Mouse (Mus musculus): ENCODE data around the gene Tmem151b.
A peak's percentile ranks its signal among the peaks of the same experiment; 100 is the strongest.

Gene Tmem151b

GRCm38 (mm10) chr17:45516488-45516887 lies 33.0 kb downstream of the Tmem151b start:
- DNase-seq (ENCODE audit: extremely low read depth, insufficient read length, low spot score): no peak

GRCm38 (mm10) chr17:45515806-45516205 lies 33.7 kb downstream of the Tmem151b start:
- no peak for DNase-seq (ENCODE audit: extremely low read depth, insufficient read length, low spot score)

DNA sequence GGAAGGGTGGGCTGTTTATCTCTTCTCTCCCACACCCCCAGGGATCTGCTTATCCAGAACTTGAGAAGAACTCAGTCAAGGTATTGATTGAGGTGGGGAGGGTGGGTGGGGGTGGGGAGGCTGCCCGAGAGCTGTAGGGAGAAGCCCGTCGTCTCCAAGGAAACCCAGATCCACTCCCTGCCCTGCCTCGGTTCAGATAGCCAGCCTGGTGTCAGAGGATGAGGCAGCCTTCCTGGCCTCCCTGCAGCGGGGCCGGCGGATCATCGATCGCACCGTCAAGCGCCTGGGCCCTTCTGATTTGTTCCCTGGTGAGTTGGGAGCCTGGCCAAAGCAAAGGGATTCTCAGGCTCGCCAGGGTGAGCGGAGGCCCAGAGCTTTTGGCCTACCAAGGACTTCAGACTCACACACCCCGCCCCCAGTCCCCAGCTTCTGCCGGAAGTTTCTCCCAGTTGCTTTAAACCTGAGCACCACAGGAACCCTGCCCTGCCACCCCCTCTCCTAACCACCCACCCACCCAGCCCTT lies 34.2 kb downstream of the Tmem151b start:
- no peak for DNase-seq (ENCODE audit: extremely low read depth, insufficient read length, low spot score)

DNA sequence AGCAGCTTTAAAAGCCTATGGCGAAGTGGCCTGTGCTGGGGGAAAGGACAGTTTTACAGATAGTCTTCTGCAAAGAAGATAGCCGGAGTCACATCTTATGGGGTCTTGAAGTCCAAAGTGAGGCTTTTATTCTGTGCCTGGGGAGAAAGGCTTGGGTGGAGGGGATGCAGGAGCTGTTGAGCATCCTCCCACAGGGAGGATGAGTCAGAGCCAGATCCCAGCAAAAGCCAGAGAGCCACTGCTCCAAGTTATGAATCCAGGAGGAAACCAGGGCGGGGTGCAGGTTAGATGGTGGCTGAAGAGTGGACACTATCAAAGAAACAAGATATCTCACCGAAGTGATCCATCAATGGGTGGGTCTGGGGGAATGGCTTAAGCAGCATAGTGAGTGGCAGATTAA lies 37.7 kb downstream of the Tmem151b start:
- DNase-seq (ENCODE audit: extremely low read depth, insufficient read length, low spot score): no peak

- no peak for DNase-seq (ENCODE audit: extremely low read depth, insufficient read length, low spot score)
Measured at GRCm38 (mm10) chr17:45510871-45511270, 38.6 kb downstream of the Tmem151b start.

- DNase-seq (ENCODE audit: extremely low read depth, insufficient read length, low spot score): peak; percentile 95
Measured at GRCm38 (mm10) chr17:45506700-45507189, 42.7 kb downstream of the Tmem151b start, which contains the start of gene Aars2. Aars2 (plus strand) TSS chr17:45506841.

- no peak for DNase-seq (ENCODE audit: extremely low read depth, insufficient read length, low spot score)
Measured at GRCm38 (mm10) chr17:45505941-45506465, 43.5 kb downstream of the Tmem151b start.

DNA sequence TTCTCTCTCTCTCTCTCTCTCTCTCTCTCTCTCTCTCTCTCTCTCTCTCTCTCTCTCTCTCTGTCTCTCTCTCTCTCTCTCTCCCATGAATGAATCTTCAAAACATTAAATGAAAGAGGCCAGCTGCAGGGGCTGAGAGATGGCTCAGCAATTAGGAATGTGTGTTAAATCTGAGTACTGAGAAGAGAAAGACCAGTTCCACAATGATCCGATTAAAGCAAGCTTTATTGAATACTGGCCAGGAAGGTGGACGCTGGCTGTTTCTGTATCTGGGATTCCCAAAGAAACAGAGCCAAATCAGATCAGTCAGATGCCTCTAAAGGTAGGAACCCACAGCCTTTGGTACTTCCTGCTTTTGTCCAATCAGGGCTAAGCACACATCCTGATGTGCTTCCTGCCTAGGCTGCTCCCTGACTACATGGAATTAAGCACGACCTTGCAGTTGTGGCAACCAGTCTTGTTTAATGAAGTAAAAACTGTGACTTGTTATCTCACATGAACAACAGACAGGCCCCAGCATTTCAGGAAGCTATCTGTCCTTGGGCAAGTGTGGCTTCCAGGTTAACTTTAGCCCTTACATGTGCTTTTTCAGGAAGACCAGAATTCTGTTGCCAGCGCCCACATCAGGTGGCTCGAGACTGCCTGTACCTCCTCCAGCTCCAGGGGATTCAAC lies 46.0 kb downstream of the Tmem151b start:
- no peak for DNase-seq (ENCODE audit: extremely low read depth, insufficient read length, low spot score)

GRCm38 (mm10) chr17:45502324-45502723 lies 47.2 kb downstream of the Tmem151b start:
- DNase-seq (ENCODE audit: extremely low read depth, insufficient read length, low spot score): no peak

GRCm38 (mm10) chr17:45500981-45501380 lies 48.5 kb downstream of the Tmem151b start:
- no peak for DNase-seq (ENCODE audit: extremely low read depth, insufficient read length, low spot score)

DNA sequence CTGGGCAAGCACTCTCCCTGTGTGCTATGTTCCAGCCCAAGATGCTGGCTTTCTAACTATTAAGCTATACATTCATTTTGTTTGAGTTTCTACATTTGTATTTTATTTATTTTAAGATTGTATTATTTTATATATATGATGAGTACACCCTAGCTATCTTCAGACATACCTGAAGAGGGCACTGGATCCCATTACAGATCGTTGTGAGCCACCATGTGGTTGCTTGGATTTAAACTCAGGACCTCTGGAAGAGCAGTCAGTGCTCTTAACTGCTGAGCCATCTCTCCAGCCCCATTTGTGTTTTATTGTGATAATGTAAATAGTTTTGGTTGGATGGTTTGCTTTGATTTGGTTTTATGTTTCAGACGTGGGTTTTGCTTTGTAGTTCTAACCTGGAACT lies 50.0 kb downstream of the Tmem151b start:
- DNase-seq (ENCODE audit: extremely low read depth, insufficient read length, low spot score): no peak

GRCm38 (mm10) chr17:45498397-45498796 lies 51.1 kb downstream of the Tmem151b start:
- DNase-seq (ENCODE audit: extremely low read depth, insufficient read length, low spot score): no peak

- no peak for DNase-seq (ENCODE audit: extremely low read depth, insufficient read length, low spot score)
Measured at GRCm38 (mm10) chr17:45495398-45495797, 54.1 kb downstream of the Tmem151b start.
